Mouse (Mus musculus) neutrophil, adult 5-6 weeks (primary cell): ENCODE data around the gene Ythdf2. TPM values are rescaled to one million over a fixed set of nuclear protein-coding genes. Genes with fewer than 3 reads are reported as not detected.

Source experiments
- ATAC-seq: fragments of 151-379, 151-347 bp; 2 replicates; pipeline ENCODE4 v1.8.0; 2017; ENCODE audit warnings: mild to moderate bottlenecking, moderate TSS enrichment; ENCODE audit not compliant: insufficient number of reproducible peaks, poor library complexity, low FRiP score, severe bottlenecking; ENCODE audit errors: extremely low read depth
- total RNA-seq: library from RNA; stranded (forward); fragments of 200-1000 nt; gene quantifications from 2 replicates; pipeline ENCODE4 v1.2.3, GENCODE M21; 2017

Gene Ythdf2
- total RNA-seq, 1 experiment from 2014 or later: 40.9 TPM

DNA sequence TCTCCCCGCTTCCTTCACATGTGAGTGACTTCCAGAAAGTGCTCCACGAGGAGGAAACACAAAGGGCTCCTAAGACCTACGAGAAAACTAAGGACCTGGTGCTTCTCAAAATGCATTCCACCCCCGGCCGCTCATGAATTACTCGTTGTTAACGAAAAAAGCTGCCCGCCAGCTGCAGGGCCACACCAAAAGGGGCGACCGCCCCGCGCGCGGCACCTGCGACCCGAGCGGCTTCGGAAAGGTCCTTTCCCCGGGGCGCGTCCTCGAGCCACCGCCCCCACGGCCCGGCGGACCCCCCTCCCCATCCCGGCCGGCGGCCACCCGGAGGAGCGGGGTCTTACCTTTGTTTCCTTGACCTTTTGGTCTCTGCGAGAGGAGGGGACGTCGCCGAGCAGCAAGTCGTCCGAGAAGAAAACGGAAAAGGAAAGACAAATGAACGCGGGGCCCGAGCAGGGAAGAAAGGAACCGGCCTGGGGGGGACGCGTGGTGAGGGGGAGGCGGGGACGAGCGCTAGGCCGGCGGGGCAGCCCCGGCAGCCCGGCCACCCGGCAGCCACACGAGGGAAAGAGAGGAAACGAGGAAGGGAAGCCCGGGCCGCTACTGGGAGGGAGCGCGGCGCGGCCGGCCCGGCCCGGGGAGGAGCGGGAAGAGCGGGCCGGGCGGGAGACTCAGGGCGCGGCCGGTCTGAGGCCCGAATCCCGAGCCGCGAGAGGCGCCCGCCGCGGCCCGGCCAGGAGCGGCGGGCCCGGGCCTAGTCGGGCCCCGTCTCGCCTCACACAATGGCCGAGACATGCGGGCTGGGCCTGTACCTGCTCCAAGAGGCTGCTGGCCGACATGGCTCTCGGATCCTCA, 786 bp downstream of the Ythdf2 start:
- ATAC-seq: no peak

DNA sequence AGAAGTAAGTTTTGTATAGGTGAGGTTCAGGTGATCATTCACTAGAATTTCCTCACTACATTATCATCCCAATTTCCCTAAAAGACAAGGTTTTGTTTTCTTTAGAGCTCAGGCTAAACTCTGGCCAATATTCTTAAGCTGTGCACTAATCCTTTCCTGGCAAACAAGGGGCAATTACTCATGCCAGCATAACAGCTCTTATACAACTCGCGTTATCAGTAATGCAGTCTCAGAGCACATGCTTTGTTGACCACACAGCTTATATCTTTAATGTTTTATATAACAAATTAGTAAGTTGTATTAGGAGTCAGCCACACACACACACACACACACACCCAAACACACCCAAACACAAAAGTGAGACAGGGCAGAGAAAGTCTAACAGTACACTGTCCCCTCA, 1.8 kb downstream of the Ythdf2 start:
- ATAC-seq: no peak

DNA sequence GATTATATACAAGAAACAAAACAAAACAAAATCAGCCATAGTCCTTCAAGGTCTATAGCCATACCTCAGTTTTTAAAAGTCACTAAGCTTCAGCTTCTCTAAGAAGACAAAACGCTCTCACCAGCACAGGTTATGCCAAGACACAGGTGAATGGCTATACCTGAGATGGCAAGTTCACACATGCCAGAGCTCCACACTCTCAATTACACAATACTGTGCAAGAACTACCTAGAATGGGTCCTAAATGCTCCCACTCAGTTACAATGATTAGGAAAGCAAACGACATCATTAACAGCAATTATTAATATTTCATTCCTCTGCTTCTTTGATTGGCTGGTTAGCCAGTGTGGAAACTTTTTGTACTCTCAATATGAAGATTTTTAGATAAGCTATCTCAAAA, 2.8 kb downstream of the Ythdf2 start:
- ATAC-seq: no peak

DNA sequence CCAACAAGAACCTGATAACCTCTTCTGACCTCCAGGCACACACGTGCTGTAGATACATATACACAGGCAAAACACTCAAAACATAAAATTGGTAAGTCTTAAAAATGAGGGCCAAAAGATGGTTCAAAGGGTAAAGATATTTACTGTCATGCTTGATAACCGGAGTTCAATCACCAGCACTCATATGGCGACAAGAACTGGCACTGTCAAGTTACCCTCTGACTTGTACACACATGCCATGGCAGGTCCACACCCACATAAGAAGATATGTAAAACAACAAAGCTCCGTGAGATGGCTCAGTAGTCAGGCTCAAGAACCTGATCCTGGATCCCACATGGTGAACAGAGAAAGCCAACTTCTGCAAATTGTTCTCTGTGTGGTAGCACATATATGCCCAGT, 4.8 kb downstream of the Ythdf2 start:
- ATAC-seq: no peak

DNA sequence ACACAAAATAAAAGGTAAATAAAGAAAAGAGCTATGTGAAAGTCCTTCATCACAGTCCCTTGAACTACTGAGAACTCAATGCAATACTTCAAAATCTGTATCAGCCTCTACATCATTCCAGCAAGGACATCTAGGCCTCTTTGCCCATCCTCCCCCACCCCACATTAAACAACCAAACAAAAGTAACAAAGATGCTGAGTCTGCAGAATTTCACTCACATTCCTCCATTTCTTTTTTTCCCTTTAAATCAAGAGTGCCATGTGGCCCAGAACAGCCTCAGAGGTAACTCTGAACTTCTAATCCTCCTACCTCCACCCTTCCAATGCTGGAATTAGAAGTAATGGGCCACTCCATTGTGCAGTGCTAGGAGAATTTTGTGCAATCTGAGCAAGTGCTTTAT, 13.3 kb downstream of the Ythdf2 start:
- no peak for ATAC-seq

DNA sequence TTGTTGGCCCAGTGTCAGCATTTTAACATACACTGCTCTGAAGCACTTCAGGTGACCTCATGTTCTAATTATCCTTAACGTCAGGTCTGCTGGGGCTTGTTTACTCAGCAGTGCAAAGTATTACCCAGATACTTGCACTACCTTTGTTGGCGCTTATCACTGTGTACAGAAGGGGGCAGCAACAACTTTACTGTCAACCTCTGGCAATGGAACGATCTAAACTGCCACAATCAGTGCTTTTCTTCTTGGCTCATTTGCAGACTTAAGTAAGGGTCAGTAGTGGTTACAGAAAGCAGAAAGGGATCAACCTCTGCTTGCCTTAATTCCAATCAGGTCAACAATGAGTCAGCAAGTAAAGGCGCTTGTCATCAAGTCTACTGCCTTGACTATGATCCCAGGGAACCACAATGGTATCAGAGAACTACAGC, 13.8 kb downstream of the Ythdf2 start:
- 0 out of 2 replicates have a peak, but pooled peaks have one; percentile 39 for ATAC-seq

DNA sequence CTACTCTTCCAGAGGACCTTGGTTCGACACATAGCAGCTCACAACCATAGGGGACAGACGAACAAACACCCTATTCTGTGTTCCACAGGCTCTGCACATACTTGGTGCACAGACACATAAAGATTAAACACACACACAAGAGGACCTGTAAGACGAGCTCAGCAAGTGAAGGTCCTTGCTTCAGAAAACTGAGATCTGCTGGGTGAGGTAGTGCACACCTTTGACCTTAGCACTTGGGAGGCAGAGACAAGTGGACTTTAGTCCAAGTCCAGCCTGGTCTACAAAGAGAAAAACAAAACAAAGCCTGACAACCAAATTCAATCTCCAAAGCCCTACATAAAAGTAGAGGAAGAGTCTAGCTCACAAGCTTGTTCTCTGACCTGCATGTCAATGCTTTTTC, 17.1 kb downstream of the Ythdf2 start:
- no peak for ATAC-seq

DNA sequence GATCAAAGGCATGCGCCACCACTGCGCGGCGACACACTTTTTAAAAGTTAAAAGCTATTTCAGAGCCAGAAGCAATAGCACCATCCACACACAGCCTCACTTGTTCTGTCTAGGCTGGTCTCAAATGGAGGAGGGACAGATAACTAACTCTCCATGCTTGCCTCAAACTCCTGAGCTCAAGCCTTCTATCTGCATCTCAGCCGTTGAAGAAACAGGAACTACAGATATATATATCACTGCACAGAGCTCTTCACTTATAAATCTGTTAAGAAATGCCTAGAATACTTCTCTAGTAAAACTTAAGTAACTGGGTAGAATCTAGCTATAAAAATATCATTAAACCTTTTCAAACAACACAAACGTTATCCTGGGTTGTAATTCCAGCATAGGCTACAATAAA, 17.7 kb downstream of the Ythdf2 start:
- no peak for ATAC-seq

DNA sequence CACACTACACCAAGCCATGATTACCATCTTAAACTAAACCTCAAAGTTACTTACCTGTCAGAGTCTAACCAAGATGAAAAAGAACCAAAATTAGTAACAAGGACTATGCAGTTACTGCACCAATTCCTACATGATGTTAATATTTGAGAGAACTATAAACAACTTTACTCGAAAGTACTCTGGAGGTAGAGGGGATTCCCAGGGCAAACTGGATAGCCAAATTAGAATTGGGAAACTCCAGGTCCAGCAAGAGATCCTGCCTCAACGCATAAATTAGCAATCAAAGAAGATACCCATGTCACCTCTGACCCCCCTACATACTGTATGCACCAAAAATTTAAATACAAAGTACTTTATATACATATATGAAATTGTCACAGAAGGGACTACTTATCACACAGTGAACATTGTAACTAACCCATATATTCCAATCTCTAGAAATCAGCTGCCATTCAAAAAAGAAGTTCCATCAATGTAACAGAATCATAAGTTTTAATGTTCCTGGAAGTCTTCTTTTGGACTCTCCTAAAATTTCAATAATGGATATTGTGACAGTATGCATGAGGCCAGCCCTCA, 24.2 kb downstream of the Ythdf2 start:
- ATAC-seq: no peak

DNA sequence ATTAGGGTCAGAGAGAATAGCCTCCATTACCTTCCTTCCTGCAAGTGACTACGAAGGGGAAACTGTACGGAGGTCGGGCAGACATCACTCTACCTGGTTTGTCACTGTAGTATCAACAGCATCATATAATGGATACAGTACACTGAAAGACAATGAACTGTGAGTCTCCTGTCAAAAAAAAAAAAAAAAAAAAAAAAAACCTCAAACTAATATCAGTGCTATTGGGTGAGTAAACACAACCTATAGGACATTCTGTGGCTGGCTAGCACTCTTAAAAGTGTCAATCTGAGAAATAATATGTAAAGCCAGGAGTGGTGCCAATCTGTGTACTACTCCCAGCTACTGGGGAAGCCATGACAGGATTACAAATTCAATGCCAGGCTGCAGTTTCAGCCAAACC, 28.9 kb downstream of the Ythdf2 start:
- no peak for ATAC-seq

DNA sequence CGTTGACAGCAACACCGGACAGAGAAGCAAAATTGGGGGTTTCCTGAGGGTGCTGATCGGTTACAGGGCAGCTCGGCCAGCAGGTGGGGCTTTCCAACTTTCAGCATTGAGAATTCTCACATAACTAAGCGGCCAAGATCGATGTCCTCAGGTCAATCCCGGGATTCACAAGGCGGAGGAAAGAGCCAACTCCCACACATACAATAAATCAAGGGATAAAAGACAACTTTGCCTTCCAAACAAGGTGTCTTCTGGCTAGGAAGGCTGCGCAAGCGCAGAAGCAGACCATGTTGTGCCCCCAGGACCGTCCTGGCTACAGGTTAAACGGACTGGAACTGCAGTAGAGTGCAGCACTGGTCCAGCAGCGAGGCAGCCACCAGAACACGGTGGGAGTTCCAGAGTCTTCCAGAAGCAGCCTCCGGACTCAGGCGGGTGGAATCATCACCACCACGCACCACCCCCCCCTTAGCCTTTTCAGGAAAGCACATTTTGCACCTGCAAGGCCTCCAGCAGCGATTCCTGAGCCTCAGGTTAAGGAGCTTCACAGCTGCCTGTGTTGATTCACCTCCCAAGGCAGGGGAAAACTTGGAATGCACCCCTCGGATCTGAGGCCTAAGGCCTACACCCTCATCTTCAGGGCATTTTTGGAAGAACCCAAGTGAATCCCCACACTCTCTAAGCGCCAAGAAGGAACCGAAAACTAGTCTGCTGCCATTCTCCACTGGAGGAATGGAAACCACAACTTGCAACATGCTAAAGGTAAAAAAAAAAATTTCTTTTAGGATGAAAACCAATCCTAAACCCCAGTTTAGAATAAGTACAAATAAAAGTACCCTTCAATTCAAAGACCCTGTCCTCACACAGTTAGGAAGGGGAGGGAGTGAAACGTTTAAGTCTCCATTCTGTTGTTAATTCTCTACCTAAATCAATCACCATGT, 30.1 kb downstream of the Ythdf2 start:
- no peak for ATAC-seq

DNA sequence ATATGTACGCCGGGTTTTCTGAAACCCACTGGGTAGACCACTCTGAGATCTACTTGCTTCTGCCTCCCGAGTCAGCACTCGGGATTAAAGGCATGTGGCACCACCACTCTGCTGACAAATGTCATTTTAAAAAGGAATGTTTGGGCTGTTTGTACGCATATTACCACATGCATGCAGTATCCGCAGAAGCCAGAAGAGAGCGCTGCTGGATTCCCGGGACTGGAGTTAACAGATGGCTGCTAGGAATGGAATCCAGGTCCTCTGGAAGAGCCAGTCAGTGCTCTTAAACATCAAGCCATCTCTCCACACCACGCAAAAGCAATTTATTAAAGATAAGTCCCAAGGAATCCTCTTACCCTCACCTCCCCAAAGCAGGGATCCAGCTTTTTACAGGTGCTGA, 31.4 kb downstream of the Ythdf2 start:
- no peak for ATAC-seq

DNA sequence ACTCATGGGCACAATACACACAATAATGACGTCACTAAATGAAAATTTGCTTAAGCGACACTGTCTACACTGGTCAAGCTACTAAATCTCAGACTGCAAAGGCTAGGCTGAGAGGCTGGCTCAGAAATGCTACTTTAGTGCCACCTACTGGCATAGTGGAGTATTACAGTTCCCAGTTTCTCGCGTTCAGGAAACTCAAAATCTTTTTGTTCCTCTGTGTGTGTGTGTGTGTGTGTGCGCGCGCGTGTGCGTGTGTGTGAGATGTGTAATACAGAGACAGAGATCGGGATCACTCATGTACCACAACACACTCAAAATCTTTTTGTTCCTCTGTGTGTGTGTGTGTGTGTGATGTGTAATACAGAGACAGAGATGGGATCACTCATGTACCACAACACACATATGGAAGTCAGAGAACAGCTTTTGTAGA, 33.5 kb downstream of the Ythdf2 start:
- ATAC-seq: peak; percentile 77; the same call in 1 of the 2 replicates

DNA sequence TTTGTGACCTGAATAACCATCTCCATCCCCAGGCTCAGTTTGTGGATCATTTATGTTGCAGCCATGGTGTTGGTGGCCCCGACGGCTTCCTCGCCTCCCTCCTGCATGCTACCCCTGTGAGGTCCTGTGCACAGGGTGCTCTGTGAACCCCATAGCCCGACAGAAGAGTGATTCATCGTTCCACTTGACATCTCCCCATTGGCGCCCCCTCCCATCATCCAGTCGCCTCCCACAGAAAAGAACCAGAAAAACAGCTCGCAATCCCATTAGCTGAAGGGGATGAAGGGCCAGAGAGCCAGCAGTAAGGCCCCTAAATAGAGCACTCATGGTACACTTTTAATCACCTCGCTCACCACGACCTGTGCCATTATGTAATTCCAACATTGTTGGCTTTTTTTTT, 35.6 kb downstream of the Ythdf2 start:
- ATAC-seq: no peak

DNA sequence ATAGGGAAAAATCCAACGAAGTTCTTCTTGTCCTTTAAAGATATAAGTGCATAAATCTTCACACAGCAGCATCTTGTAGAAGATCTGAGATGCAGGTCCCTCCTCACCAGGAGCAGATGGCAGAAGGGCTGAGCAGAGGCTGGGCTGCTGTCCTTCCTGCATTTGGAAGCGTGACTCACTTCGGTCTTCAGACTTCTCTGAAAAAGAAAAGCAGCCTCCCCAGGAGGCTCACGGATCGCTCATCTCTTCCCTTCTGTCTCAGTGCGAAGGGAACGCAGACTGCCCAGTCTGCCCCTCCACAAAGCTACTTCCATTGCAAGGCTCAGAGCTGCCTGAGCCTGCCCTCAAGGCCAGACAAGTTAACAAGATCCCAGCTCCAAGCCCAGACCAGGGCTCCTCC, 41.2 kb downstream of the Ythdf2 start:
- no peak for ATAC-seq

DNA sequence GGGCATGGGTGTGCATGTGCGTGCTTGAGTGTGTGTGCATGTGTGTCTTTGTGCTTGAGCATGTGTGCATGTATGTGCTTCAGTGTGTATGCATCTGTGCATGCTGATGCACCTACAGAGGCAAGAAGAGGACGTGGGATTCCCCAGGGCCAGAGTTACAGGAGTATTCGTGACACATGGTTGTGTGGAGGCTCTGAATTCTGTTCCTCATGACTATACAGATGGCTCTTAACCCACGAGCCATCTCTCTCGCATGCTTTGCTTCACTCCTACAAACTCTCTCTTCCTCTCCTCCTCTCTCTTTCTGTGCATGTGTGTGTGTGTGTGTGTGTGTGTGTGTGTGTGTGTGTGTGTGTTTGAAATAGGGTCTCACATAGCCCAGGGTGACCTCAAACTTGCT, 42.3 kb downstream of the Ythdf2 start:
- ATAC-seq: no peak

DNA sequence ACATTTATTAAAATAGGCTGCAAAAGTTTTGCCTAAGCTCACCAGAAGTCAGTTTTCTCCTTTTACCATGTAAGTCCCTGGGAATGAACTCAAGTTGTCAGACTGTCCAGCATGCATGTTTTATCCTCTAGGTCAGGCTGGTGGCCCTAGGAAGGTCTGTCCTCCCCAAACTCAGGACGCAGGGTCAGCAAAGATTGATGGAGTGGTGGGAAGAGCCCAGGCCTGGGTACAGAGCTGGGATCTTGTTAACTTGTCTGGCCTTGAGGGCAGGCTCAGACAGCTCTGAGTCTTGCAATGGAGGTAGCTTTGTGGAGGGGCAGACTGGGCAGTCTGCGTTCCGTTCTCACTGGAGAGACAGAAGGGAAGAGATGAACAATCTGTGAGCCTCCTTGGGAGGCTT, 42.8 kb downstream of the Ythdf2 start:
- no peak for ATAC-seq

DNA sequence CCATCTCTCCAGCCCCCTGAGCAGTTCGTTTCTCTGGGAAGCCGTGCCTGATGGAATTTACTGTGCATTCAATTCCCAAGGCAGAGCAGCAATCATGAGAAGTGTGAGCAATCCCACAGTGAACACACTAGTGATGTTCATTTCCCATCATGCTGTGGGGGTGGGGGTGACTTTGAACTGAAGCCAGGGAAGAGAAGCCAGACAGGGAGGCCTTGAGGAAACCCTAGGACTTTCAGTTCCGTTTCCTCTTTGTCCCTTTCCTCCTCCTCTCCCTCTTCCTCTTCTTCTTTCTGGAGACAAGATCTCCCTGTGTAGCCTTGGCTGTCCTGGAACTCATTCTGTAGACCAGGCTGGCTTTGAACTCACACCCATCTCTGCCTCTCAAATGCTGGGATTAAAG, 44.7 kb downstream of the Ythdf2 start:
- no peak for ATAC-seq
